In the genomic region with DNA sequence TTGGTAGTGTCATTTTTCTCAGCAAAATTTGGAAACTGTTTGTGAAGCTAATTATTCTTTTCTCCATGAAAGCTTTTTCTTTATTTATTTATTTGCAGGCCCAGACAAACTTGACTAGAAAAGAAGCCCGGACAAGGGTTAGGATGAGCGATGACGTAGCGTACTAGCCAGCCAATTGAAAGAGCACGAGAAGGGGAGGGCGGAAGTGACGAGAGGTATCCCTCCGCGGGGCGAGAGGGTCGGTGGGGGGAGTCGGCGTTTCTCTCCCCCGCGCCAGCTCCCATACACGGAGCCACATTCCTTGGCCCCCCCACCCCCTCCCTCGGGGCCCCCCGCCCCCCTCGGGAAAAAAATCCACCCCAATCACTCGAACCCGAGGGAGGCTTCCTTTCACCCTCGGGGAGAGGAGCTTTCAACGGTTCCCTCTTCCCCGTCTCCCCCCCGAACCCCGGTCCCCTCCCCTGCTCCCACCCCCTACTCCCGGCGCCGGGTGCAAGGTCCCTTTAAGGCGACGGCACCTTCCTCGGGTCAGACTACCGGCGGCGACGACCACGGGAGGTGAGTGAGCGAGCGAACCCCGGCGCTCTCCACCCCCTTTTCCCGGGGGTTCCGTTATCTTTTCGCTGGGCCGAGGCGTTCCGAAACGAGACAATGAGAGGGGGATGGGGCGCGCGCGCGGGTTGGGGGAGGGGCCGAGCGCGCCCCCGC, we compare ENCODE assay signal across 8 mouse cellular contexts. TPM values are rescaled to one million over a fixed set of nuclear protein-coding genes. Genes with fewer than 3 reads are reported as not detected.
DNase-seq lines count a peak whose midpoint lies in the region; ATAC-seq lines count a peak whose summit lies in the region.

A gene (plus strand): TSS at position 385 of the 708 bp plus-strand sequence.

- peak within 1 kb of the TSS; percentile 95 to 99 for H3K27ac ChIP-seq in heart, embryonic 14.5 days (replicated peaks in 1 of 2; ENCODE audit: control insufficient read depth in 1 of 2, insufficient read depth in 1 of 2, low read depth in 2 of 2, low read length in 2 of 2)
- H3K27ac ChIP-seq in liver, embryonic 13.5 days: peak within 1 kb of the TSS; percentile 91
- H3K27ac ChIP-seq in stomach, embryonic 16.5 days (ENCODE audit: low read length): peak within 1 kb of the TSS; percentile 98

- peaks cover 4 to 16% of the 10 kb centered on the region in 2 experiments for H3K4me1 ChIP-seq in heart, embryonic 14.5 days (ENCODE audit: control insufficient read depth in 2 of 2, insufficient read depth in 2 of 2, low read length in 2 of 2)
- peaks cover 40% of the 10 kb centered on the region for H3K4me1 ChIP-seq in liver, embryonic 13.5 days (replicated peaks)
- H3K4me1 ChIP-seq in stomach, embryonic 16.5 days (ENCODE audit: control insufficient read depth, insufficient read depth, low read length): peaks cover 9% of the 10 kb centered on the region; the same call in 1 of the 2 replicates

- WGBS in heart, embryonic 14.5 days: 1% methylated on average over 46 of the region's 57 CpGs
- WGBS in liver, embryonic 13.5 days (ENCODE audit: insufficient replicate concordance): under 1% methylated on average over 44 of the region's 57 CpGs
- WGBS in stomach, embryonic 16.5 days: under 1% methylated on average over 51 of the region's 57 CpGs

- H3K4me2 ChIP-seq in heart, embryonic 14.5 days (ENCODE audit: low read length): peak within 1 kb of the TSS; percentile 74
- peak within 1 kb of the TSS; percentile 88 for H3K4me2 ChIP-seq in liver, embryonic 13.5 days
- H3K4me2 ChIP-seq in stomach, embryonic 16.5 days (ENCODE audit: low read depth, low read length): peak within 1 kb of the TSS; percentile 71

- no peaks in the 10 kb centered on the region for H3K9me3 ChIP-seq in heart, embryonic 14.5 days (ENCODE audit: control insufficient read depth, low read length)
- H3K9me3 ChIP-seq in liver, embryonic 13.5 days (replicated peaks): no peaks in the 10 kb centered on the region
- H3K9me3 ChIP-seq in stomach, embryonic 16.5 days (replicated peaks; ENCODE audit: control insufficient read depth, low read length): no peaks in the 10 kb centered on the region

- peak within 1 kb of the TSS; percentile 92 for H3K9ac ChIP-seq in heart, embryonic 14.5 days (ENCODE audit: low read length)
- H3K9ac ChIP-seq in liver, embryonic 13.5 days: peak within 1 kb of the TSS; percentile 87
- peak within 1 kb of the TSS; percentile 92 for H3K9ac ChIP-seq in stomach, embryonic 16.5 days (ENCODE audit: low read length)

- ATAC-seq in CD4-positive, CD25-positive, alpha-beta regulatory T cell, adult 4 months: peak; percentile 88
- peak; percentile 95 for ATAC-seq in heart, embryonic 14.5 days (ENCODE audit: insufficient number of reproducible peaks, insufficient read depth, low FRiP score, low read depth)
- ATAC-seq in liver, embryonic 13.5 days (ENCODE audit: low read depth): peak; percentile 89
- peak; percentile 95 for ATAC-seq in stomach, embryonic 16.5 days (ENCODE audit: insufficient read depth, low FRiP score)

- H3K4me3 ChIP-seq in heart, embryonic 14.5 days (ENCODE audit: control insufficient read depth in 1 of 2, insufficient read depth in 1 of 2, low read depth in 1 of 2, low read length in 2 of 2): peak within 1 kb of the TSS; percentile 59 to 74
- H3K4me3 ChIP-seq in liver, embryonic 13.5 days (replicated peaks): peak within 1 kb of the TSS; percentile 86
- H3K4me3 ChIP-seq in stomach, embryonic 16.5 days (replicated peaks; ENCODE audit: low read length): peak within 1 kb of the TSS; percentile 71

- DNase-seq in c-Kit-negative CD71-positive TER-119-positive erythroid progenitor cells, embryonic 14.5 days (ENCODE audit: low read depth, low spot score): peak; percentile 78
- peak; percentile 90 for DNase-seq in fibroblast of lung, adult 2 months (ENCODE audit: low read depth)
- DNase-seq in kidney, postnatal 14 days: peak; percentile 98
- peak; percentile 85 for DNase-seq in liver, embryonic 13.5 days
- peak; percentile 97 for DNase-seq in neural tube, embryonic 10.5 days (ENCODE audit: extremely low spot score, low spot score)

- no peaks in the 10 kb centered on the region for H3K36me3 ChIP-seq in heart, embryonic 14.5 days (ENCODE audit: control insufficient read depth, insufficient read depth, low read length)
- H3K36me3 ChIP-seq in liver, embryonic 13.5 days: no peaks in the 10 kb centered on the region
- no peaks in the 10 kb centered on the region for H3K36me3 ChIP-seq in stomach, embryonic 16.5 days (ENCODE audit: control insufficient read depth, insufficient read depth, low read length)

- no peaks in the 10 kb centered on the region for H3K27me3 ChIP-seq in heart, embryonic 14.5 days (ENCODE audit: control insufficient read depth, insufficient read depth, low read length)
- H3K27me3 ChIP-seq in liver, embryonic 13.5 days: 0 out of 2 replicates have a peak, but pooled peaks cover 3% of the 10 kb centered on the region
- H3K27me3 ChIP-seq in stomach, embryonic 16.5 days (ENCODE audit: control insufficient read depth, insufficient read depth, low read length): no peaks in the 10 kb centered on the region

RNA-seq across cellular contexts. Expression of the gene that starts here (rescaled TPM):
- polyA plus RNA-seq in CD4-positive, CD25-positive, alpha-beta regulatory T cell, adult 4 months (2017; shearing (Covaris generic)): 10 to 100 TPM; 21.3 to 22.0 TPM
- polyA plus RNA-seq in heart, embryonic 14.5 days (2014; fragmentation: Nextera tagmentation; extraction: Ambion mirVana): 12.8 and 14.5 TPM in 2 replicates
- 2.4 and 2.9 TPM in 2 replicates for polyA plus RNA-seq in liver, embryonic 13.5 days (2015; fragmentation: Nextera tagmentation; extraction: Ambion mirVana)
- 12.4 and 13.6 TPM in 2 replicates for polyA plus RNA-seq in stomach, embryonic 16.5 days (2015; fragmentation: Nextera tagmentation; extraction: Ambion mirVana)

Comparison
In these comparisons a context has a peak if more than half of its experiments do, and no peak if none do; other contexts are left out.
1. Peak in every context shown above with its lines: DNase-seq, ATAC-seq, H3K4me3 ChIP-seq and H3K27ac ChIP-seq.